Mouse (Mus musculus) hindbrain, postnatal 0 days (tissue): ENCODE measurements at regions not wholly inside any gene's neighbourhood (a gene's known extent, or its start where the extent isn't known, plus 50 kb on each side); places are given as distances from the start of the nearest gene placed in this dataset.

Source experiments
- ATAC-seq: fragments of 200-750 bp; cut with Nextera tagmentation; 2 replicates; pipeline ENCODE4 v1.8.0; 2017; ENCODE audit warnings: mild to moderate bottlenecking, moderate TSS enrichment, moderate library complexity
- DNase-seq: peaks from one replicate; pipeline ENCODE4 v3.0.0-alpha.2; 2015; ENCODE audit warnings: low spot score
- H3K27ac ChIP-seq: fragments of 300-500 bp; sonication (generic); 2 replicates; pipeline ENCODE4 v1.5.1; 2014; ENCODE audit warnings: mild to moderate bottlenecking
- H3K27me3 ChIP-seq: fragments of 300-500 bp; sonication (generic); 2 replicates; pipeline ENCODE4 v1.6.1; 2014; ENCODE audit warnings: low read length, mixed read lengths; ENCODE audit not compliant: insufficient read depth
- H3K36me3 ChIP-seq: fragments of 300-500 bp; sonication (generic); 2 replicates; pipeline ENCODE4 v1.6.1; 2014; ENCODE audit warnings: low read length, mixed read lengths; ENCODE audit not compliant: insufficient read depth
- H3K4me1 ChIP-seq: fragments of 300-500 bp; sonication (generic); 2 replicates; pipeline ENCODE4 v1.6.1; 2014; ENCODE audit warnings: antibody characterized with exemption, low read length, mixed read lengths; ENCODE audit not compliant: insufficient read depth
- H3K4me2 ChIP-seq: fragments of 300-500 bp; sonication (generic); 2 replicates; pipeline ENCODE4 v1.6.1; 2014; ENCODE audit warnings: low read depth, mild to moderate bottlenecking, low read length, moderate library complexity, mixed read lengths
- H3K4me3 ChIP-seq: fragments of 300-500 bp; sonication (generic); 2 replicates; pipeline ENCODE4 v1.5.1; 2014; ENCODE audit warnings: low read length
- H3K9ac ChIP-seq: fragments of 300-500 bp; sonication (generic); replicated peaks from 2 replicates; pipeline ENCODE4 v1.6.1; 2014; ENCODE audit warnings: mild to moderate bottlenecking, low read length, moderate library complexity, mixed read lengths
- H3K9me3 ChIP-seq: fragments of 300-500 bp; sonication (generic); 2 replicates; pipeline ENCODE4 v1.6.1; 2016; ENCODE audit warnings: low read length, mixed read lengths
- CTCF ChIP-seq: IDR thresholded peaks from 2 replicates; pipeline ENCODE4 v1.5.1; 2016; ENCODE audit warnings: antibody characterized with exemption, control low read depth, low read depth
- WGBS: fragments of 180-500 bp; shearing (Covaris S2); extraction: QIAGEN DNeasy Blood & Tissue Kit; methylation state at CpG from one replicate; pipeline ENCODE4 v1.1.7; 2014; 5-methylcytosine and 5-hydroxymethylcytosine counted together

GRCm38 (mm10) chr3:60389032-60389431 is 83.6 kb upstream of the Mbnl1 start:
- Histone ChIP-seq H3K9me3 (no peaks in the 10 kb centered on the region), H3K4me1 (no peaks in the 10 kb centered on the region), H3K4me3 (no peak overlapping the region), H3K9ac (no peak overlapping the region), H3K27ac (no peak overlapping the region), H3K36me3 (no peaks in the 10 kb centered on the region), H3K27me3 (no peaks in the 10 kb centered on the region), H3K4me2 (no peak overlapping the region)
- WGBS, result 79% methylated on average over 2 of the region's 2 CpGs
- ATAC-seq (no peak), DNase-seq (no peak)
- no peak for TF ChIP-seq CTCF

GRCm38 (mm10) chr3:60395299-60395698 is 77.3 kb upstream of the Mbnl1 start:
- no peak overlapping the region for H3K4me3 ChIP-seq
- TF ChIP-seq CTCF, result no peak
- DNase-seq, result no peak
- WGBS, result 85% methylated on average over 4 of the region's 4 CpGs
- H3K4me2 ChIP-seq, result no peak overlapping the region
- no peaks in the 10 kb centered on the region for H3K4me1 ChIP-seq
- no peaks in the 10 kb centered on the region for H3K27me3 ChIP-seq
- no peak for ATAC-seq
- no peak overlapping the region for H3K27ac ChIP-seq
- no peaks in the 10 kb centered on the region for H3K36me3 ChIP-seq
- H3K9me3 ChIP-seq, result no peaks in the 10 kb centered on the region
- no peak overlapping the region for H3K9ac ChIP-seq

GRCm38 (mm10) chr3:60396971-60397370 is 75.7 kb upstream of the Mbnl1 start:
- Histone ChIP-seq H3K9me3 (no peaks in the 10 kb centered on the region), H3K27me3 (no peaks in the 10 kb centered on the region), H3K9ac (no peak overlapping the region), H3K4me3 (no peak overlapping the region), H3K4me1 (no peaks in the 10 kb centered on the region), H3K4me2 (no peak overlapping the region), H3K36me3 (no peaks in the 10 kb centered on the region), H3K27ac (no peak overlapping the region)
- ATAC-seq, result no peak
- DNase-seq, result no peak
- WGBS, result 78% methylated on average over 3 of the region's 3 CpGs
- TF ChIP-seq CTCF, result no peak

GRCm38 (mm10) chr3:60398796-60399195 is 73.8 kb upstream of the Mbnl1 start:
- H3K27ac ChIP-seq, result no peak overlapping the region
- H3K4me1 ChIP-seq, result no peaks in the 10 kb centered on the region
- H3K27me3 ChIP-seq, result no peaks in the 10 kb centered on the region
- H3K9ac ChIP-seq, result no peak overlapping the region
- no peak for ATAC-seq
- no peaks in the 10 kb centered on the region for H3K36me3 ChIP-seq
- no peak for DNase-seq
- no peak overlapping the region for H3K4me2 ChIP-seq
- TF ChIP-seq CTCF, result no peak
- no peaks in the 10 kb centered on the region for H3K9me3 ChIP-seq
- H3K4me3 ChIP-seq, result no peak overlapping the region

GRCm38 (mm10) chr3:60402251-60402830 is 70.3 kb upstream of the Mbnl1 start:
- no peaks in the 10 kb centered on the region for H3K27me3 ChIP-seq
- H3K27ac ChIP-seq, result no peak overlapping the region
- H3K4me3 ChIP-seq, result no peak overlapping the region
- H3K9me3 ChIP-seq, result no peaks in the 10 kb centered on the region
- no peaks in the 10 kb centered on the region for H3K4me1 ChIP-seq
- DNase-seq, result no peak
- H3K9ac ChIP-seq, result no peak overlapping the region
- no peak for TF ChIP-seq CTCF
- WGBS, result 78% methylated on average over 5 of the region's 5 CpGs
- no peaks in the 10 kb centered on the region for H3K36me3 ChIP-seq
- no peak for ATAC-seq
- H3K4me2 ChIP-seq, result no peak overlapping the region

- 78% methylated on average over 2 of the region's 2 CpGs for WGBS
- Histone ChIP-seq H3K27me3 (no peaks in the 10 kb centered on the region), H3K27ac (no peak overlapping the region), H3K36me3 (no peaks in the 10 kb centered on the region), H3K4me3 (no peak overlapping the region), H3K9me3 (no peaks in the 10 kb centered on the region), H3K4me1 (no peaks in the 10 kb centered on the region), H3K4me2 (no peak overlapping the region), H3K9ac (no peak overlapping the region)
- ATAC-seq, result no peak
- DNase-seq, result no peak
- no peak for TF ChIP-seq CTCF
Observed at GRCm38 (mm10) chr3:60407426-60407825, 65.2 kb upstream of the Mbnl1 start.

- Histone ChIP-seq H3K9me3 (no peaks in the 10 kb centered on the region), H3K4me1 (no peaks in the 10 kb centered on the region), H3K4me2 (no peak overlapping the region), H3K36me3 (no peaks in the 10 kb centered on the region), H3K27ac (no peak overlapping the region), H3K27me3 (no peaks in the 10 kb centered on the region), H3K4me3 (no peak overlapping the region), H3K9ac (no peak overlapping the region)
- DNase-seq (no peak), ATAC-seq (no peak)
- WGBS, result 66% methylated on average over 1 of the region's 1 CpGs
- TF ChIP-seq CTCF, result no peak
Observed at GRCm38 (mm10) chr3:60407906-60408305, 64.7 kb upstream of the Mbnl1 start.
